Mouse (Mus musculus): ENCODE results near the gene Nufip1. TPM values are rescaled to one million over a fixed set of nuclear protein-coding genes. Genes with fewer than 3 reads are reported as not detected.

Gene Nufip1
- 1 to 10 TPM; 6.3 TPM for total RNA-seq (2021)
- long read RNA-seq, experiment 1, transcript Nufip1-201 (10 exons, 3,974 nt): major isoform, 21 of 21 reads
- long read RNA-seq, experiment 1, partial matches to known transcripts: 0 of 21 reads
- long read RNA-seq, experiment 1, other reads (novel, unspliced or antisense): 0 of 21 reads
- long read RNA-seq, experiment 2, transcript Nufip1-201 (10 exons, 3,974 nt): major isoform, 17 of 17 reads
- long read RNA-seq, experiment 2, partial matches to known transcripts: 0 of 17 reads
- long read RNA-seq, experiment 2, other reads (novel, unspliced or antisense): 0 of 17 reads

- peak; percentile 62 to 86 for DNase-seq (ENCODE audit: low spot score in 2 of 2)
Observed at GRCm38 (mm10) chr14:76110396-76111221, at the start of gene Nufip1, which contains the start of gene Gpalpp1. Gene Nufip1 (plus strand): TSS chr14:76110891. Gene Gpalpp1 (minus strand): TSS chr14:76110760.

- no peak for DNase-seq (ENCODE audit: low spot score in 2 of 2)
Observed at GRCm38 (mm10) chr14:76067237-76067636, 43.5 kb upstream of the Nufip1 start.

GRCm38 (mm10) chr14:76068296-76068695, 42.4 kb upstream of the Nufip1 start:
- DNase-seq (ENCODE audit: low spot score in 2 of 2): no peak

GRCm38 (mm10) chr14:76069296-76069695, 41.4 kb upstream of the Nufip1 start:
- DNase-seq (ENCODE audit: low spot score in 2 of 2): no peak

GRCm38 (mm10) chr14:76072626-76073025, 38.1 kb upstream of the Nufip1 start:
- no peak for DNase-seq (ENCODE audit: low spot score in 2 of 2)

GRCm38 (mm10) chr14:76074206-76074605, 36.5 kb upstream of the Nufip1 start:
- no peak for DNase-seq (ENCODE audit: low spot score in 2 of 2)

- DNase-seq (ENCODE audit: low spot score in 2 of 2): no peak
Observed at GRCm38 (mm10) chr14:76075721-76076120, 35.0 kb upstream of the Nufip1 start.

GRCm38 (mm10) chr14:76076602-76077001, 34.1 kb upstream of the Nufip1 start:
- DNase-seq (ENCODE audit: low spot score in 2 of 2): no peak

- peak in 1 of 2 experiments; percentile 17 for DNase-seq (ENCODE audit: low spot score in 2 of 2)
Observed at GRCm38 (mm10) chr14:76077088-76077491, 33.6 kb upstream of the Nufip1 start.

GRCm38 (mm10) chr14:76081451-76081850, 29.2 kb upstream of the Nufip1 start:
- DNase-seq (ENCODE audit: low spot score in 2 of 2): no peak

- no peak for DNase-seq (ENCODE audit: low spot score in 2 of 2)
Observed at GRCm38 (mm10) chr14:76082086-76082636, 28.5 kb upstream of the Nufip1 start.

- DNase-seq (ENCODE audit: low spot score in 2 of 2): no peak
Observed at GRCm38 (mm10) chr14:76084188-76084587, 26.5 kb upstream of the Nufip1 start.

- DNase-seq (ENCODE audit: low spot score in 2 of 2): no peak
Observed at GRCm38 (mm10) chr14:76097244-76097643, 13.4 kb upstream of the Nufip1 start.

- DNase-seq (ENCODE audit: low spot score in 2 of 2): no peak
Observed at GRCm38 (mm10) chr14:76097815-76098214, 12.9 kb upstream of the Nufip1 start.

- no peak for DNase-seq (ENCODE audit: low spot score in 2 of 2)
Observed at GRCm38 (mm10) chr14:76099543-76099942, 11.1 kb upstream of the Nufip1 start.

- DNase-seq (ENCODE audit: low spot score in 2 of 2): no peak
Observed at GRCm38 (mm10) chr14:76115744-76116143, 5.1 kb downstream of the Nufip1 start.

- no peak for DNase-seq (ENCODE audit: low spot score in 2 of 2)
Observed at GRCm38 (mm10) chr14:76118963-76119362, 8.3 kb downstream of the Nufip1 start.

GRCm38 (mm10) chr14:76120472-76120871, 9.8 kb downstream of the Nufip1 start:
- DNase-seq (ENCODE audit: low spot score in 2 of 2): no peak

GRCm38 (mm10) chr14:76121901-76122662, 11.4 kb downstream of the Nufip1 start:
- peak in 1 of 2 experiments; percentile 38 for DNase-seq (ENCODE audit: low spot score in 2 of 2)

- DNase-seq (ENCODE audit: low spot score in 2 of 2): no peak
Observed at GRCm38 (mm10) chr14:76122663-76123058, 12.0 kb downstream of the Nufip1 start.

GRCm38 (mm10) chr14:76127311-76127710, 16.6 kb downstream of the Nufip1 start:
- DNase-seq (ENCODE audit: low spot score in 2 of 2): no peak

Measured in gastrocnemius, postnatal 4 days (tissue).